Mouse (Mus musculus) megakaryocyte-erythroid progenitor cell, adult 5-6 weeks (primary cell): ENCODE results near the gene Pax1. TPM values are rescaled to one million over a fixed set of nuclear protein-coding genes. Genes with fewer than 3 reads are reported as not detected.

Experiments
- ATAC-seq: replicated peaks from 2 replicates; pipeline ENCODE4 v1.8.0; 2016; ENCODE audit warnings: mild to moderate bottlenecking, inconsistent platforms; ENCODE audit not compliant: severe bottlenecking, poor library complexity, low FRiP score, low TSS enrichment
- total RNA-seq, 2 experiments: library from RNA; stranded (forward) in 1 of 2; stranded (reverse) in 1 of 2; fragments of 200-1000, 215-1000 nt in 1 of 2; fragments of >200 nt in 1 of 2; fragmentation: Nextera tagmentation in 1 of 2; gene quantifications; 2 replicates each; pipeline ENCODE4 v1.2.3; 2014 to 2017

Gene Pax1
- total RNA-seq, 2 experiments from 2014 or later = not detected

DNA sequence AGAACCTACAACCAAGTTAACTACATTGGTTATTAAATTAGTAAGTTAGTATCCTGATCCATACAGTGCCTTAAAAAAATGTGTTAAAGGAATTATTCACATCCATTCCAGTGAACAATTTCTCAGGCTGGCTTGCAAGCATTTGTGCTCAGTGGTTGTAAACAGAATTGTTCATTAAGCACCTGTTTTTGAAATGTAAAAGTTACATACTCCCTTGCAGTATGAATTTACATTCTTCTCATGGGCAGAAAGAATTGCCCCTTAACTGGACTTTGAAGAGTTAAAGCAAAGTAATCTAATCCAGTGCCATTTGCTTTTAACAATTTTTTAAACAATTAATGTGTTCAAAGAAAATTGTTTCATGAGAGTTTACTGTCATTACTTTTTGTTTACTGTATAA, 9.6 kb downstream of the Pax1 start:
- no peak for ATAC-seq

DNA sequence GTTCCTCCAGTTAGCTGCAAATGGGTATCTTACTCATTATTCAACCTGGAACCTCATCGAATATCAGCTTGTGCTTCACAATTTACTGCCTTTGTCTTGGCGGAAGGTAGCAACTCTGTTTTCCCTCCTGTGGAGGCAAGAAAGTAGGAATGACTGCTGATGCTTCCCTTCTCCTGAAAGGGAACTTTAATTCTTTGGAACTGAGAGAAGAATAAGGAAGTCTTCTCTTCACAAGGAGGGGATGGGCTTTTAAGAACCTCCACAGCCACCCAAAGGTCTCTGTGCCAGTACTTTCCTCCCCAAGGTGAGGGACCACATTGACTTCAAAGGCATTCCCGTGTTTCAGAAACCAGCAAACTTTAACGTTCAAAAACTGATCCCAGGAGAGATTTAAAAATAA, 10.1 kb downstream of the Pax1 start:
- ATAC-seq = no peak

DNA sequence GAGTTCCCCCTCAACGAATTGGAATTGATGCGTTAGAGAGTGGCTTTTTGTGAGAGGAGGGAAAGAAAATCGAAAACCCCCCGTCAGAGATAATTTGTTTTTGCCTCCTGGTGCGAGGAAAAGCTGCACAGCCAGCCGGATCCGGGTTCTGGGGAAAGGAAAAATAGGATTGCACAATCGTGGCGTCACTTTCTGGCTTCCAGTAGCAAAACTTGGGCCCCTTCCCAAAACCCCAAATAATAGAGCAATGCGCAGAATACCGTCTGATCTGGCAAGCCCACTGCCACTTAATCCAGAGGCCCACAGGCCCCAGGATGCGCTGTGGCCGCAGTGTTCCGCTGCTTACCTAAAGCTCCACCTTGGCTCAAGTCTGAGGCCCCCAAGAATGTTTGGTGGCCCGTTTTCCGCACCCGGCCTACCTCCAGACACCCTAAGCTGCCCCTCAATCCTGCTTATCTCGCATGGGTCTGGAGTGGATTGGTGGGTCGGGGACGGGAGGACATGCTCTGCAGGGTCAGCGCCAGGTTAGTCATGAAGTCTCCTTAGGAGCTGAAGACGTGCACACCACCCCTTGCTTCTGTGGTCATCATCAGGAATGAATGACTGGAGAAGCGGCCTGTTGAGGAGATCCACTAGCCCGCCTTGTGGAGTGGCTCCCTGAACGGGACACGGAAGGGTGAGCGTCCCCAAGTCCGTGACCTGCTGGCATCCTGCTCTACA, 11.4 kb downstream of the Pax1 start:
- ATAC-seq = peak; percentile 37; the same call in 1 of the 2 replicates

DNA sequence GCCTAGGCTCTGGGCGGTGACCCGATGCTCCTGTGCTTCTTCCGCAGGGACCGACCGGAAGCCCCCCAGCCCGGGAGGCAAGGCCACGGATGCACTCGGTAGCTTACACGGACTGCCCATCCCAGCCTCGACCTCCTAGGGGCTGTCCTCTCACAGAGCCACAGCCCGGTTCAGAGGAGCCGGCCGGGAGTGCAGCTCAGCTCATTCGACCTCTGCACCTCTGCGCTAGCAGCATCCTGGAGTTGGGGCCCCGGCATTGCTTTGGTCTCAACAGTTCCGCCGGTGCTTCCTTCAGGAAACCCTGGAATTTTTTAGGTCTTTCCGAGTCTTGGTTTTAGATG, 11.9 kb downstream of the Pax1 start:
- no peak for ATAC-seq

DNA sequence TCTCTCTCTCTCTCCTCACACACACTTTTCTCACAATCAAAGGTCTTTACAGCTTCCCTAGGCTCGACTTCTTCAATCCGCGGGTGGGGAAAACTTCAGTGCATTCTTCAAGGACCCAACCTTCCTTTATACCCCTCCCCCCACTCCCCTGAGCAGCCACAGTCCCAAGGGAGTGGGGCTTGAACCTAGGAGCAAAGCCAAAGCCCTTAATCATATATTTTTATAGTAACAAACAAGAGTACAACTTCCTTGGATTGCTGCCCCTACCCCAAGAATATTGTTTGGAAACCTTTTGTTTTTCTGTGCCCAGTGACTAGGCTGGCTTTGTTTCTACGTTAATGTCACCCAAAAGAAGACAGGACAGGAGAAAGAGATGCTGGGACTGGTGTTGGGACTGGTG, 12.5 kb downstream of the Pax1 start:
- ATAC-seq = no peak

DNA sequence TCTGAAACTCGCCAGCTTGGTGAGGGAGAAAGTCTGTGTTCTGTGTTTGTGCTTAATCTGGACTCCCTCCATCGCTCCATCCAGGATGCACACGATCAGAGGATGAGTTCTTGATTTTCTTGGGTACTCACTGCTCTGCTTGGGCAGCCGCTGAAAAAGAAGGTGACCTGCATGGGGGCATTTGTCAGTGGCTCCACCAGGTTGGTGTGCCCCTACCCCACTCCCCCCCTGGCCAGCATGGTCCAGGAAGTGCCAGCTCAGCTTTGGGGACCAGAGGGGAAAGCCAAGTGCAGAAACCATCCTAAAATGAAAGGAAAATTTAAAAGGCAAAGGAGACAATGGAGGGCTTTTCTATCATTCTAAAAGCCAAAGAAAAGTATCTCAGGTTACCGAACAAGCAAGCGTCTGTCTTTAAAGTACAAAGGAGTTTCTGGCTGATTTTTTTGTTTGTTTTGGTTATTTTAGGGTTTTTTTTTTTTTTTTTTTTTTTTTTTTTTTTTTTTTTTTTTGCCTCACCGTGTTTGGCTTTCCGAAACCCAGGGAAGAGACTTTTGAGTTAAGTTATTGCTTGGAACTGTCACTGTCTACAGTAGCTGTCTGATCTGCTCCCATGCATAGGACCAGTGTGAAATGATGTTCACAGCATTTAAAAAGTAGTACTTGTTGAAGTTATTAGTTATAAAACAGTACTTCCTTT, 13.4 kb downstream of the Pax1 start:
- ATAC-seq = no peak

DNA sequence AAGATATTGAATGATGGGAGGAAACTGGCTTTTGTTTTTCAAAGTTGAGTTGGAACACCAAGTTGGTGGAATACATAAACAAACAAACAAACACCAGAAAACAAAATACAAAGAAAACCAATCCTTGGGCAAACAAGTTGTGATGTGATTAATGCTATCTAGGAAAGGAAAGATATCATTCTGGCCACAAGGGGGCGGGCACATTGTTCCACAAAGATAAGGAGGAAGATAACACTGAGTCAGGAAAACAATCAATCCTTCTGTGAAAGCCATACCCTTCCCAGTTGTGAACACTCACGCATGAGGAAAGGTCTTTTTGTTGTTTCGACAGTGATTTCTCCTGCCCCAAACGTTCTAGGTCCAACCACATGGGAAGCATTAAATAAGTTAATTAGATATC, 17.2 kb downstream of the Pax1 start:
- ATAC-seq = no peak

DNA sequence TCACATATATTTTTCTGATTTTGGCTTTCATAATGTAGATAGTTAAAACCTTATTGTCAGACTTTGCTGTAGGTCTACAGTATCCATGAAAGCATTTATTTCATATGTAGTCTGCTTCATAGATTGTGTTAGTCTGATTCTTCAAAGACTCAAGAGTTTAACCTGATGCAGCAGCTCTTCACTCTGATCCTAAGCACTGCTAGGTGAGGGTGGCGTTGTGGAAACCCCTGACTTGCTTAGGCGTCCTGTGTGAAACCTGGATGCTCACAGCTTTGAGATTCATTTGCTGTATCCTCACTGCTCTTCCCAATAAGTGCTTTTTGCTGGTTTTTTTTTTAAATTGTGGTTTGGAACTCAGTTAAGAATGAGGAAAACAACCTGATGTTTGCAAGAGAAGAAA, 21.6 kb downstream of the Pax1 start:
- ATAC-seq = peak; percentile 59

DNA sequence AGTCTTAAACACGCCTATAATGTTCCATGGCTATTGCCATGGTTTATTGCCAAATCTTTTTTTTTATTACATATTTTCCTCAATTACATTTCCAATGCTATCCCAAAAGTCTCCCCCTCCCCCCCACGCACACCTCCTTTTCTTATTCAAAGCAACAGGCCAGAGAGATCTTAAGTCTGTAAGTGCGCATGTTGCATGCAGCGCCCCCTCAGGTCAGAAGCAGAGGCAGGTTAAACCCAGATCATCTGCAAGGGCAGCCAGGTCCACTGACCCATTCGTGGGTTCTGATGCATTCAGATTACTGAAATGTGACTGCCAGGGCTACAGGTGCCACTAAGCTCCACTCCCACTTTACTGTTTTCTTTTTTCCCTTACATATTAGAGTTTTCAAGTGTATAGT, 25.2 kb downstream of the Pax1 start:
- no peak for ATAC-seq

DNA sequence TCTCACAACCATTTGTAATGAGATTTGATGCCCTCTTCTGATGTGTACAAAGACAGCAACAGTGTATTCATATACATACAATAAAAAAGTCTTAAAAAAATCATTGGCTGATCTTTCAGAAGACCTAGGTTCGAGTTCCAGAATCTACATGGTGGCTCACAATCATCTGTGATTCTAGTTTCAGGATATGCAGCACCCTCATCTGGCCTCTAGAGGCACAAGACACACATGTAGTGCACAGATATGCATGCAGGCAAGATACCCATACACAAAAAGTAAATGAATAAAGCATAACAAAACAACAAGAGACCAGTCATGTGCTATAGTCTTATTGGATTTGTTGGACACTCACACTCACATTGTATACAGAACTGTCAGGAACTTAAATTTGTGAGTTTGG, 47.6 kb downstream of the Pax1 start:
- no peak for ATAC-seq

DNA sequence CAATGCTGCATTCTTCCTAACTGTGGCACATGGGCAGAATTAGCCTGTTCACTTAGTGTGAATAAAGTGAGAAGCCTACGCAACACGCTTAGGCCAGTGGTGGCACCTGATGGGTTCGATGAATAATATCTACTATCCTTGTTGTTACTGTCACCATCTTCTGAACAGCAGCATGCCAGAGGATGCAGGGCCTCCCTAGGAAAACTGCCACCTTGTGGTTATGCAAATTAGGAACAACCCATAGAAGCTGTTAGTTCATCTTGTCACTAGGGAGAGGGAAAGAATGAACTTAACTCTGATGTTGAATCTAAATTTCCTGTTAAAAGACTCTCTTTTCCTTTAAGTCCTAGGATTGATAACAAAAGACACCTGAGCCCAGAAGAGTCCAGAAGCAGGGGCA, 53.3 kb downstream of the Pax1 start:
- no peak for ATAC-seq

DNA sequence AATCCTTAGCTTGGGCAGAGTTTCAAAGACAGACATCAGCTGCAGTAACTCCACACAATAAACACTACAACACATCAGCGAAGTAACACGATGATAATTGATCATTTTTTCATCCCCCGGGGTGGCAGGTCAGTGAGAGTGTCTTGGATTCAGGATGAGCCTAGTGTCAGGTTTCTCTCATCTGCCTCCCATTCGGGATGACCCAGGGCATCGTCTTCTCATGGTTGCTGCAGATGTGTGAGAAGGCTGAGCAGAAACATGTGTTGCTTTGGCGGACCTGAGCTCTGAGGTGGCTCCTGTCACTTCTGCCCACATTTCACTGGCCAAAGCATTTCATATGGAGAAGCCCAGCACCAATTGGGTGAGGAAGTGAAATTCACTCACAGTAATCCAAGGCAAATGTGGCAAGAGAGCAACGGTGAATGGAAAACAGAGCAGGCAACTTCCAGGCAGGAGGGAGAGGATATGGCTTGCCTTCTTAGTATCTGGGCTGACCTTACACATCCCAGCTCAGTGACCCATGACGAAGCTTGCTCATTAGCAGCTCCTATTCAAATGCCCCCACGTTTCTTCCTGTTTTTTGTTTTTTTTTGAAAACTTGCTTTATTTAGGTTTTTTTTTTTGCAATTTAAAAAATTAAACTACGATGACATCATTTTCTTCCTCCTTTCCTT, 63.0 kb downstream of the Pax1 start:
- ATAC-seq = no peak

DNA sequence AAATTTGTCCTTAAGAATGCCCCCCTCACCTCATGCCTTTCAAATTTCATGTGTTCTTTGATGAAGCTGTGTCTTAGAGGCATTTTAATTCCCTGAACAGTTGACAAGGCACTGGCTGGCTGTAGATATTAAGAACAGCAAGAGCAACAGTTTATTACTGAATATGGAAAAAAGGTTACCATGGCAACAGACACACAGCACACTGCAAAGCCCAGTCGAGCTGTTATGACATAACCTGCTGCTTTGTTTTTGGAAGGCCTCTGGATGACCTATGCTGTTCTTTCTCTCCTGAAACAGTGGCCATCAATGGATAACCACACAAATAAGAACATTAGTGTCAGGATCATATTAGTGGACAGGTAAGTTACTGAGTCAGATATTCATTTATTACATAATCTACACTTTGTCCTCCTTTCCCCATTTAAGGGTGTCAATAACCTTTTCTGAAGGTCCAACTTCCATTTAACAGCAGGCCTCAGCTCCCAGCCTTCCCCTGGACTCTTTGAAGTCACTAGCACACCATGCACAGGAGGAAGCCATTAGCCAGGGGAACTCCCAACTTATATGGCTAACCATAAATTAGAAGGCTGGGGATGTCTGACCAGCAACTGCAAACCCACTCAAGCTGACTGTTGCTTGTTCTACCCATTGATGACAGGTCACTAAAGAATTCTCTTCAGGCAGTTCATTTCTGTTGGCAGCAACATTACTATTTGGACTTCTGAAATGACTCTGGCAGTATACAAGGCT, 68.1 kb downstream of the Pax1 start:
- ATAC-seq = no peak

DNA sequence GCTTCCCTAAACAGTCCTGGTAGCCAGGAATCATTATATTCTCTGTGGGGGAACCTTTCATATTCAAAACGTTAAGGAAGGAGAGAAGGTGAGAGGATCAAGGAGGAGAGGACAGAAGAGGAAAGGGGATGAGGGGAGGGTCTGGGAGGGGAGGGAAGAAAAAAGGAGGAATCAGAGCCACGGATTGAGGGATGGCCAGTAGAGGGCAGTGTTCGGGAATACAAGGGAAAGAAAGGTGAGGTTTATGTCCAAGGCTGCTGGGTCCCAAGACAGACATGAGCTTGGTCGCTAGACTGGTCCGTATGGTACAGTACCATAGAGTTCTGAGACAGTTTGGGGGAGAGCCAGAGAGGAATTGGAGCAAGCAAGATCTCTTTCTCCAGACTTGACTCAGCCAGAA, 71.4 kb downstream of the Pax1 start:
- ATAC-seq = no peak

Other genes with a start within 250 kb of the Pax1 start
- gene Nkx2-2, start 167.7 kb upstream of the Pax1 start, total RNA-seq (2014; fragmentation: Nextera tagmentation) = not detected in 2 replicates
- not detected in 2 replicates for gene Nkx2-2, start 167.7 kb upstream of the Pax1 start, total RNA-seq (2017)